Mouse (Mus musculus) embryonic facial prominence, embryonic 10.5 days (tissue): Measurements from ENCODE around the gene Tbc1d8. TPM values are rescaled to one million over a fixed set of nuclear protein-coding genes. Genes with fewer than 3 reads are reported as not detected.

Experiments used
- DNase-seq: peaks from one replicate; pipeline ENCODE4 v3.0.0-alpha.2; 2017; ENCODE audit warnings: low spot score
- H3K27ac ChIP-seq: fragments of 300-500 bp; sonication (generic); replicated peaks from 2 replicates; pipeline ENCODE4 v1.5.1; 2016; ENCODE audit warnings: mild to moderate bottlenecking
- H3K27me3 ChIP-seq: fragments of 300-500 bp; sonication (generic); replicated peaks from 2 replicates; pipeline ENCODE4 v1.6.1; 2016; ENCODE audit warnings: low read depth, mild to moderate bottlenecking; ENCODE audit not compliant: poor library complexity, severe bottlenecking
- H3K36me3 ChIP-seq: fragments of 300-500 bp; sonication (generic); replicated peaks from 2 replicates; pipeline ENCODE4 v1.6.1; 2016; ENCODE audit warnings: mild to moderate bottlenecking, moderate library complexity
- H3K4me1 ChIP-seq: fragments of 300-500 bp; sonication (generic); 2 replicates; pipeline ENCODE4 v1.6.1; 2016
- H3K4me3 ChIP-seq: fragments of 300-500 bp; sonication (generic); 2 replicates; pipeline ENCODE4 v1.5.1; 2016; ENCODE audit warnings: mild to moderate bottlenecking, moderate library complexity
- H3K9me3 ChIP-seq: fragments of 300-500 bp; sonication (generic); 2 replicates; pipeline ENCODE4 v1.6.1; 2016; ENCODE audit warnings: mild to moderate bottlenecking
- WGBS: fragments of 180-500 bp; shearing (Covaris S2); methylation state at CpG from one replicate; pipeline ENCODE4 v1.1.7; 2016; 5-methylcytosine and 5-hydroxymethylcytosine counted together
- polyA plus RNA-seq: library from polyadenylated mRNA; unstranded; fragments of >200 nt; fragmentation: Nextera tagmentation; extraction: Ambion mirVana; gene quantifications from 2 replicates; pipeline ENCODE4 v1.2.1, GENCODE M21; 2016

Gene Tbc1d8
- polyA plus RNA-seq, 1 experiment from 2014 or later = 5.2 TPM

DNA sequence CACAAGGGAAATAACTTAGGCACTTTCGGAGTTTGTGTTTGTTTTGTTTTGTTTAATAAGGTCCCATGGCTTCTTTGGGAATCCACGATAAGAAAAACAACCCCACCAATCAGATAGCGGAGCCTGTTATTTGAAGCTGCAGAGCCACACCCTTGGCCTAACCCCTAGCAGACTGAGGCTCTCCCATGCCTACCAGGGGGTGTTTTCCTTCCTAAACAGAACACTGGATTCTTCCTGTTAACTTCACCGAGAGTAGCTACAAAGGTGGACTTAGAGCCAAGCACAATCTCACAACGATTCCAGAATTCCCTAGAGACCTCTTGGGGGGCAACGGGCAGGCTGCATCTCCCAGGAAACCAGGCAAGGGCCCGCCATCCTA is 116.1 kb downstream of the Tbc1d8 start:
- H3K4me3 ChIP-seq = no peak overlapping the region
- H3K9me3 ChIP-seq = no peaks in the 10 kb centered on the region
- H3K27ac ChIP-seq = no peak overlapping the region
- peaks cover 27% of the 10 kb centered on the region for H3K4me1 ChIP-seq
- WGBS = 50% methylated on average over 7 of the region's 7 CpGs
- no peaks in the 10 kb centered on the region for H3K36me3 ChIP-seq
- no peak for DNase-seq
- H3K27me3 ChIP-seq = peaks cover 21% of the 10 kb centered on the region

- WGBS = 27% methylated on average over 24 of the region's 24 CpGs
- Histone ChIP-seq H3K4me1 (peaks cover 24% of the 10 kb centered on the region), H3K4me3 (peak overlapping the region; percentile 45), H3K27ac (no peak overlapping the region; the same call in 1 of the 2 replicates), H3K27me3 (peaks cover 21% of the 10 kb centered on the region), H3K36me3 (no peaks in the 10 kb centered on the region), H3K9me3 (no peaks in the 10 kb centered on the region)
- DNase-seq = peak; percentile 31
Measured at GRCm38 (mm10) chr1:39361754-39362514, 116.6 kb downstream of the Tbc1d8 start.

DNA sequence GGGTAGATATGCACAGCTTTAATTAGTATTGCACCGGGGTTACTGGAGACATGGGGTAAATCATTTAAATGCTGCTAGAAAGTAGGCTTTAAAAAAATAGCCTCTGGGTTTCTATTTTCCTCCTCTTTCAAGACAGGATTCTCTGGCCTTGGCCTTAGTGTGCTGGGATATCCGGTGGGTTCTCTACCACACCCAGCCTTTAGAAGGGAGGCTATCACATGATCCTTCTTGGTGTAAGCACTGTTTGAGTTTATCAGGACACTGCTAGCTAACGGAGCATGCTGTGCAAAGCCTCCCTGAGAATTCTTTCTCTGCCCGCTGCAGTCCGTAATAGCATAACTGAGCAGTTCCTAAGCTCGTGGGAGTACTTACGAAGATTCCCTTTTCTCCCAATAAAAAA is 129.1 kb downstream of the Tbc1d8 start:
- Histone ChIP-seq H3K36me3 (no peaks in the 10 kb centered on the region), H3K9me3 (no peaks in the 10 kb centered on the region), H3K27me3 (0 out of 2 replicates have a peak, but pooled peaks cover 10% of the 10 kb centered on the region), H3K27ac (no peak overlapping the region), H3K4me1 (no peaks in the 10 kb centered on the region), H3K4me3 (no peak overlapping the region)
- WGBS = 85% methylated on average over 7 of the region's 7 CpGs
- no peak for DNase-seq

- no peaks in the 10 kb centered on the region for H3K9me3 ChIP-seq
- no peaks in the 10 kb centered on the region for H3K4me1 ChIP-seq
- no peaks in the 10 kb centered on the region for H3K36me3 ChIP-seq
- no peak overlapping the region for H3K27ac ChIP-seq
- 0 out of 2 replicates have a peak, but pooled peaks cover 10% of the 10 kb centered on the region for H3K27me3 ChIP-seq
- 66% methylated on average over 1 of the region's 1 CpGs for WGBS
- DNase-seq = no peak
- no peak overlapping the region for H3K4me3 ChIP-seq
Measured at GRCm38 (mm10) chr1:39349001-39349400, 129.6 kb downstream of the Tbc1d8 start.

DNA sequence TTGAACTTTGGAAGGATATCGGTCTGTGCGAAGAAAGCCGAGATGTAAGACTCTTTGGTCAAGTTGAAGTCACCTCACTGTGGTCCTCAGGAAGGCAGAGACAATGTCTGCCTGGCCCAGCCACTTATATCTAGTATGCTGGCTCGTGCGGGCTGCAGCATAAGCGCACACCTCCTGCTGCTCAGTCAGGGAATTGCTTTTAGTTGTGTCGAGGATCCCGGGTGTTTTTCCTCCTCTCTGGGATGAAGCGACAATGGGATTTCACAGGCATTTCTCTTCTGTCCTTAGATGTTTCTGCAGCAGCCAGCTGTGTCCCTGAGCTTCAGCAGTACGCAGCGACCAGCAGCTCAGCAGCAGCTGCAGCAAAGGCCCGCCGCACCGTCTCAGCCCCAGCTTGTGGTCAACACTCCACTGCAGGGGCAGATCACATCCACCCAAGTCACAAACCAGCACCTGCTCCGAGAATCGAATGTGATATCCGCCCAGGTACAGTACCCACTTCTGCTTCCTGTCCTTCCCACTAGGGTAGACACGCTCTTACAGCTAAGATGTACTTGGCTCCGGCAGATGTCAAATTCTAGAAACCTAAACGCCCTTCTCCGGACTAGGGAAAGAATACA is 133.5 kb downstream of the Tbc1d8 start:
- no peak overlapping the region for H3K4me3 ChIP-seq
- no peaks in the 10 kb centered on the region for H3K9me3 ChIP-seq
- peaks cover 15% of the 10 kb centered on the region; the same call in 1 of the 2 replicates for H3K27me3 ChIP-seq
- peak; percentile 21 for DNase-seq
- no peak overlapping the region for H3K27ac ChIP-seq
- no peaks in the 10 kb centered on the region for H3K36me3 ChIP-seq
- WGBS = 61% methylated on average over 21 of the region's 21 CpGs
- H3K4me1 ChIP-seq = no peaks in the 10 kb centered on the region

- no peak overlapping the region for H3K27ac ChIP-seq
- no peak for DNase-seq
- H3K36me3 ChIP-seq = no peaks in the 10 kb centered on the region
- 0 out of 2 replicates have a peak, but pooled peaks cover 5% of the 10 kb centered on the region for H3K4me1 ChIP-seq
- 71% methylated on average over 5 of the region's 5 CpGs for WGBS
- H3K9me3 ChIP-seq = no peaks in the 10 kb centered on the region
- H3K27me3 ChIP-seq = peaks cover 15% of the 10 kb centered on the region
- no peak overlapping the region for H3K4me3 ChIP-seq
Measured at GRCm38 (mm10) chr1:39343242-39343641, 135.3 kb downstream of the Tbc1d8 start.

GRCm38 (mm10) chr1:39341807-39342206 is 136.7 kb downstream of the Tbc1d8 start:
- Histone ChIP-seq H3K9me3 (no peaks in the 10 kb centered on the region), H3K4me3 (no peak overlapping the region), H3K27ac (no peak overlapping the region), H3K27me3 (peaks cover 15% of the 10 kb centered on the region), H3K4me1 (0 out of 2 replicates have a peak, but pooled peaks cover 5% of the 10 kb centered on the region), H3K36me3 (no peaks in the 10 kb centered on the region)
- no peak for DNase-seq
- 87% methylated on average over 4 of the region's 4 CpGs for WGBS

- H3K9me3 ChIP-seq = no peaks in the 10 kb centered on the region
- H3K4me3 ChIP-seq = no peak overlapping the region
- H3K27ac ChIP-seq = no peak overlapping the region
- H3K36me3 ChIP-seq = no peaks in the 10 kb centered on the region
- peaks cover 23% of the 10 kb centered on the region for H3K27me3 ChIP-seq
- WGBS = 26% methylated on average over 8 of the region's 8 CpGs
- DNase-seq = peak; percentile 57
- H3K4me1 ChIP-seq = peaks cover 10% of the 10 kb centered on the region
Measured at GRCm38 (mm10) chr1:39340647-39341046, 137.9 kb downstream of the Tbc1d8 start.

- H3K9me3 ChIP-seq = no peaks in the 10 kb centered on the region
- peaks cover 23% of the 10 kb centered on the region for H3K27me3 ChIP-seq
- DNase-seq = no peak
- 83% methylated on average over 6 of the region's 6 CpGs for WGBS
- H3K4me1 ChIP-seq = peaks cover 13% of the 10 kb centered on the region
- H3K27ac ChIP-seq = no peak overlapping the region
- H3K36me3 ChIP-seq = no peaks in the 10 kb centered on the region
- no peak overlapping the region for H3K4me3 ChIP-seq
Measured at GRCm38 (mm10) chr1:39340156-39340555, 138.4 kb downstream of the Tbc1d8 start.

- Histone ChIP-seq H3K27ac (no peak overlapping the region), H3K27me3 (peaks cover 29% of the 10 kb centered on the region), H3K4me1 (peaks cover 13% of the 10 kb centered on the region), H3K36me3 (no peaks in the 10 kb centered on the region), H3K9me3 (no peaks in the 10 kb centered on the region), H3K4me3 (no peak overlapping the region)
- DNase-seq = no peak
- WGBS = 47% methylated on average over 5 of the region's 5 CpGs
Measured at GRCm38 (mm10) chr1:39339455-39339854, 139.1 kb downstream of the Tbc1d8 start.

DNA sequence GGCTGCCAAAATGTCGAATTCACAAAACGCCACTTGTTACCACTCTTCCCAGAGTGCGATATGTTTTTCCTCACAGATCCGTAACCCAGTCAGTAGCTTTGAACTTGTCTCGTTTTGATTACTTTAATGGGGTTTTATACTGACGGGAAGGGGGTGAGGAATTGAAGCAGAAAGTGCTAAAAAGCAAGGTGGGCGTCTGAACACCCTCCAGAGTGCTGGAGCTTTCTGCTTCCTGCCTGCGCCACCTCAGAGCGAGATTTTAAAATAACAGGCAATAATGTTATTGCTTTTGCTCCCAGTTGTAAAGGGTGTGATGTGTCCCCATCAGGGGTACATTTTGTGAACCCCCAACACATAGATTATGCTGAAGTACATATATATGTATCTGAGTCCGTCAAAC is 139.7 kb downstream of the Tbc1d8 start:
- peaks cover 13% of the 10 kb centered on the region for H3K4me1 ChIP-seq
- H3K9me3 ChIP-seq = no peaks in the 10 kb centered on the region
- H3K36me3 ChIP-seq = no peaks in the 10 kb centered on the region
- 77% methylated on average over 10 of the region's 10 CpGs for WGBS
- H3K4me3 ChIP-seq = no peak overlapping the region
- no peak for DNase-seq
- H3K27me3 ChIP-seq = peaks cover 31% of the 10 kb centered on the region
- H3K27ac ChIP-seq = no peak overlapping the region

GRCm38 (mm10) chr1:39336788-39337187 is 141.8 kb downstream of the Tbc1d8 start:
- Histone ChIP-seq H3K4me3 (no peak overlapping the region), H3K9me3 (no peaks in the 10 kb centered on the region), H3K27me3 (peaks cover 31% of the 10 kb centered on the region), H3K36me3 (no peaks in the 10 kb centered on the region), H3K4me1 (peaks cover 13% of the 10 kb centered on the region), H3K27ac (no peak overlapping the region)
- WGBS = 78% methylated on average over 8 of the region's 8 CpGs
- DNase-seq = no peak
